Mouse (Mus musculus) adrenal gland, postnatal 4 days (tissue): Measurements from ENCODE around the gene Adprhl1. TPM values are rescaled to one million over a fixed set of nuclear protein-coding genes. Genes with fewer than 3 reads are reported as not detected.
A peak's percentile ranks its signal among the peaks of the same experiment; 100 is the strongest.

Experiments
- DNase-seq, 2 experiments: peaks; one replicate each; pipeline ENCODE4 v3.0.0; 2021 to 2022; ENCODE audit warnings: low spot score in 2 of 2, mixed read lengths in 2 of 2
- long read RNA-seq, 2 experiments: library from polyadenylated mRNA; stranded (forward); transcript quantifications; one replicate each; pipeline ENCODE4 v2.0.0; 2021
- total RNA-seq, 2 experiments: library from RNA; stranded (reverse); gene quantifications; 2 replicates each; pipeline ENCODE4 v1.2.3; 2021

The Adprhl1 gene
- total RNA-seq: 1 to 10 TPM; 1.3 to 4.4 TPM
- long read RNA-seq, experiment 1, partial matches to known transcripts: 0 of 4 reads
- long read RNA-seq, experiment 1, other reads (novel, unspliced or antisense): 0 of 4 reads
- long read RNA-seq, experiment 2, partial matches to known transcripts: 0 of 1 reads
- long read RNA-seq, experiment 2, other reads (novel, unspliced or antisense): 0 of 1 reads

- peak; percentile 33 to 70 for DNase-seq
Observed at GRCm38 (mm10) chr8:13254019-13254418, at the start of gene Adprhl1. TSS of gene Adprhl1 (minus strand) at chr8:13254162.

- no peak for DNase-seq
Observed at GRCm38 (mm10) chr8:13301036-13301435, 47.1 kb upstream of the Adprhl1 start.

- DNase-seq: no peak
Observed at GRCm38 (mm10) chr8:13299571-13299970, 45.6 kb upstream of the Adprhl1 start.

- DNase-seq: no peak
Observed at GRCm38 (mm10) chr8:13293677-13294470, 39.9 kb upstream of the Adprhl1 start.

- DNase-seq: peak; percentile 50 to 72
Observed at GRCm38 (mm10) chr8:13292364-13292763, 38.4 kb upstream of the Adprhl1 start.

- no peak for DNase-seq
Observed at GRCm38 (mm10) chr8:13288646-13289045, 34.7 kb upstream of the Adprhl1 start.

GRCm38 (mm10) chr8:13287692-13288623 is 34.0 kb upstream of the Adprhl1 start, which contains the start of the genes Dcun1d2 and Tmco3:
TSS of gene Dcun1d2 (minus strand) at chr8:13288131.
TSS of gene Tmco3 (plus strand) at chr8:13288190.
- DNase-seq: peak; percentile 86 to 89

- DNase-seq: peak; percentile 69 to 77
Observed at GRCm38 (mm10) chr8:13287304-13287691, 33.3 kb upstream of the Adprhl1 start.

GRCm38 (mm10) chr8:13283200-13283599 is 29.2 kb upstream of the Adprhl1 start:
- no peak for DNase-seq

- no peak for DNase-seq
Observed at GRCm38 (mm10) chr8:13276941-13277447, 23.0 kb upstream of the Adprhl1 start.

GRCm38 (mm10) chr8:13272834-13273233 is 18.9 kb upstream of the Adprhl1 start:
- no peak for DNase-seq

GRCm38 (mm10) chr8:13267566-13267965 is 13.6 kb upstream of the Adprhl1 start:
- DNase-seq: no peak

GRCm38 (mm10) chr8:13263376-13263775 is 9.4 kb upstream of the Adprhl1 start:
- DNase-seq: no peak

GRCm38 (mm10) chr8:13253413-13253812 is 549 bp downstream of the Adprhl1 start:
- DNase-seq: no peak

GRCm38 (mm10) chr8:13252837-13253236 is 1.1 kb downstream of the Adprhl1 start:
- no peak for DNase-seq

GRCm38 (mm10) chr8:13244343-13244880 is 9.6 kb downstream of the Adprhl1 start:
- no peak for DNase-seq

GRCm38 (mm10) chr8:13242985-13243870 is 10.7 kb downstream of the Adprhl1 start:
- no peak for DNase-seq

GRCm38 (mm10) chr8:13240691-13241090 is 13.3 kb downstream of the Adprhl1 start:
- no peak for DNase-seq

- no peak for DNase-seq
Observed at GRCm38 (mm10) chr8:13240055-13240454, 13.9 kb downstream of the Adprhl1 start.

GRCm38 (mm10) chr8:13234803-13235202 is 19.2 kb downstream of the Adprhl1 start:
- DNase-seq: no peak
